Mouse (Mus musculus) effector memory CD4-positive, alpha-beta T cell, adult 5 months (primary cell): ENCODE results near the gene Gdf1. TPM values are rescaled to one million over a fixed set of nuclear protein-coding genes. Genes with fewer than 3 reads are reported as not detected.

ENCODE experiments used
- polyA plus RNA-seq: library from polyadenylated mRNA; unstranded; fragments of 100-300 nt; shearing (Covaris generic); gene quantifications from one replicate; pipeline ENCODE4 v1.2.1, GENCODE M21; 2017

The Gdf1 gene
- 0.46 TPM for polyA plus RNA-seq

GRCm38 (mm10) chr8:70329124-70329834 lies at the start of gene Gdf1:
Gdf1 (plus strand) TSS chr8:70329817.

GRCm38 (mm10) chr8:70282603-70283135 lies 46.9 kb upstream of the Gdf1 start, which contains the start of gene Homer3:
Homer3 (plus strand) TSS chr8:70282827.

GRCm38 (mm10) chr8:70302358-70302890 lies 27.2 kb upstream of the Gdf1 start, which contains the start of the genes Ddx49 and Cope:
Ddx49 (minus strand) TSS chr8:70302489.
Cope (plus strand) TSS chr8:70302518.

GRCm38 (mm10) chr8:70315624-70316510 lies 13.8 kb upstream of the Gdf1 start, which contains the start of gene Cers1:
Cers1 (plus strand) TSS chr8:70315775.

DNA sequence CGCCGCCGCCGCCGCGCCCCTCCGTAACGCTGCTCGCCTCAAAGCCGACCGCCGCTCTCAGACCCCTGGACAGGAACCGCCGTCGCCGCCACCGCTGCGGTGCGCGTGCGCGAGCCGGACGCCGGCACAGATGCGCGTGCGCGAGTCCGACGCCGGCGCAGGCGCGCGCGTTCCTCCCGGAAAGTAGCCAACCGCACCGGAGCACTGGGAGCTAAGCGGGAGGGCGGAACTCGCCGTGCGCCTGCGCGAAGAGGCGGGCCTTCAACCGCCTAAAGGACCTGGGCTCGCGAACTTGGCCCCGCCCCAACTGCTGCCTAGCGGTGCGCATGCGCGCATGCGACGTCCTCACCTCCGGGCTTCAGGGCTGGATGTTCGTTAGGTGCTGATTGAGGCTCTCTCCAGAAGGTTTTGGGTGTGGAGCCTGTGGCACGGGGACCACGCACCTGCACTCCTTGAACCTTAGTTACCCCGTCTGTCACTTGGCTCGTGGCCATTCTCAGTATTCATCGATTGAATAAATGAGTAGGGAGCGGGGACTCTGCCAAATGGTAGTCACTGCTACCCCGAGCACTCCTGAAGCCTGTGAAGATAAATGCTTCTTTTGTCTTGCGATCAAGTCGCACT lies 23.7 kb downstream of the Gdf1 start, which contains the start of gene Upf1:
Gene Upf1 (minus strand): TSS at position 85 of the 624 bp plus-strand sequence.

DNA sequence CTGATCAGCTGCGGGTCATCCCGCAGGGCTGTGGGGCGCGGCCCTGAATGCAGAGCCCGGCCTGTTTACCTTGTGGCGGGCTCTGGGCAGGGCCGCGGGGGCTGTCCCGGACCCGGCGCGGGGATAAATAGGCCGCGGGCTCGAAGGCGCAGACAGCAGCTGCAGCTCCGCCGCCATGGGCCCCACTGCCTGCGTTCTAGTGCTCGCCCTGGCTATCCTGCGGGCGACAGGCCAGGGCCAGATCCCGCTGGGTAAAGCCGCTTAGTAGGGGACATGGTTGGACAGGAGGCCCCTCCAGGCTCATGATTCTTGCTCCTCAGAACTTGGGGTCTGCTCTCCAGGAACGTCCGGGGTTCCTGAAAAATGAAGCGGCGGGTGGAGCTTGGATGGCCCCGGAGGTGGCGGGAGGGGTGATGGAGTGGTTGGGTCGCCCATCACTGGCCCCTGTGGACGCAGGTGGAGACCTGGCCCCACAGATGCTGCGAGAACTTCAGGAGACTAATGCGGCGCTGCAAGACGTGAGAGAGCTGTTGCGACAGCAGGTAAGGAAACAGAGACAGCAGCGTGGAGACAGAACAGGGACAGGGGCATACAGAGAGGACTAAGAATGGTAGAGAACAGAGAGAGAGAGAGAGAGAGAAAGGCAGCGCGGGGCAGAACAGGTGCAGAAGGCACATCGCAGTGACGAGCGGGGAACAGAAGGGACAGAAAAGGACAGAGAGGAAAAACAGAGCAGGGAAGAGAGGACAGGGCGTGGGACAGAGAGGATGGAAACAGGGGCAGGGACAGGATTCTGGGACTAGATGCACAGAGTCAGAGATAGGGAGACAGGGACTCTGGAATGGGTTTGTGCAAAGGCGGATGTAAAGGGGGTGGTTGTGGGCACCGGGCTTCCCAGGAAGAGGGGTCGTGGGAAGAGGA lies 44.0 kb downstream of the Gdf1 start, which contains the start of gene Comp:
Gene Comp (plus strand): TSS at position 162 of the 921 bp plus-strand sequence.

Other genes with a start within 250 kb of the Gdf1 start
- not detected for gene Hapln4, start 246.4 kb upstream of the Gdf1 start, polyA plus RNA-seq
- not detected for gene Ncan, start 208.9 kb upstream of the Gdf1 start, polyA plus RNA-seq
- gene Nr2c2ap, start 198.5 kb upstream of the Gdf1 start, polyA plus RNA-seq: 36.9 TPM
- 19.6 TPM for gene Rfxank, start 190.7 kb upstream of the Gdf1 start, polyA plus RNA-seq
- gene Borcs8, start 190.3 kb upstream of the Gdf1 start, polyA plus RNA-seq: 38.5 TPM
- gene Mef2b, start 190.1 kb upstream of the Gdf1 start, polyA plus RNA-seq: 1.3 TPM
- gene Tmem161a, start 157.5 kb upstream of the Gdf1 start, polyA plus RNA-seq: 39.6 TPM
- 8.4 TPM for gene Slc25a42, start 117.5 kb upstream of the Gdf1 start, polyA plus RNA-seq
- 27.2 TPM for gene Sugp2, start 95.6 kb upstream of the Gdf1 start, polyA plus RNA-seq
- 7.6 TPM for gene Armc6, start 95.4 kb upstream of the Gdf1 start, polyA plus RNA-seq
- 0.54 TPM for gene Homer3, start 47.0 kb upstream of the Gdf1 start, polyA plus RNA-seq
- gene Ddx49, start 27.3 kb upstream of the Gdf1 start, polyA plus RNA-seq: 46.0 TPM
- gene Cope, start 27.3 kb upstream of the Gdf1 start, polyA plus RNA-seq: 214 TPM
- not detected for gene Cers1, start 14.0 kb upstream of the Gdf1 start, polyA plus RNA-seq
- 66.6 TPM for gene Upf1, start 23.5 kb downstream of the Gdf1 start, polyA plus RNA-seq
- 1.2 TPM for gene Comp, start 43.7 kb downstream of the Gdf1 start, polyA plus RNA-seq
- 11.2 TPM for gene Crtc1, start 109.8 kb downstream of the Gdf1 start, polyA plus RNA-seq
- gene Klhl26, start 147.2 kb downstream of the Gdf1 start, polyA plus RNA-seq: 11.5 TPM
- gene Tmem59l, start 157.5 kb downstream of the Gdf1 start, polyA plus RNA-seq: not detected
- gene Crlf1, start 163.3 kb downstream of the Gdf1 start, polyA plus RNA-seq: not detected
- 64.7 TPM for gene Rex1bd, start 176.9 kb downstream of the Gdf1 start, polyA plus RNA-seq
- 1,340 TPM for gene Uba52, start 181.0 kb downstream of the Gdf1 start, polyA plus RNA-seq
- 349 TPM for gene Fkbp8, start 197.9 kb downstream of the Gdf1 start, polyA plus RNA-seq
- 64.6 TPM for gene Kxd1, start 198.1 kb downstream of the Gdf1 start, polyA plus RNA-seq
- gene Ell, start 209.6 kb downstream of the Gdf1 start, polyA plus RNA-seq: 37.6 TPM